Mouse (Mus musculus) CH12.LX (cell line): Measurements from ENCODE around the gene Dbil5. TPM values are rescaled to one million over a fixed set of nuclear protein-coding genes. Genes with fewer than 3 reads are reported as not detected.
"Not testable (repeated sequence)": the region's sequence is repeated elsewhere in the genome, so short reads cannot be mapped to it uniquely, and the experiment has no call there.

Experiments used
- DNase-seq: peaks from one replicate; pipeline ENCODE4 v3.0.0-alpha.2; 2013; ENCODE audit errors: extremely low read depth
- H3K27ac ChIP-seq: 2 replicates; pipeline ENCODE4 v1.5.1; 2012; ENCODE audit warnings: low read depth, mild to moderate bottlenecking, control low read depth, moderate library complexity; ENCODE audit not compliant: insufficient read depth
- H3K27me3 ChIP-seq: replicated peaks from 2 replicates; pipeline ENCODE3; 2012; ENCODE audit warnings: inconsistent platforms
- H3K36me3 ChIP-seq, 2 experiments: replicated peaks in 1 of 2; 2 replicates each; pipeline versions ENCODE3 to v1.6.1; 2012; ENCODE audit warnings: inconsistent platforms in 1 of 2, low read length in 1 of 2, mild to moderate bottlenecking in 1 of 2, mixed read lengths in 1 of 2, moderate library complexity in 1 of 2; ENCODE audit not compliant: control insufficient read depth in 1 of 2, insufficient read depth in 1 of 2
- H3K4me1 ChIP-seq, 2 experiments: 2 replicates each; pipeline ENCODE4 v1.6.1; 2012; ENCODE audit warnings: inconsistent platforms in 1 of 2, moderate library complexity in 1 of 2; ENCODE audit not compliant: insufficient read depth in 2 of 2, control insufficient read depth in 1 of 2
- H3K4me2 ChIP-seq: 2 replicates; pipeline ENCODE4 v1.6.1; 2012; ENCODE audit warnings: low read depth, mild to moderate bottlenecking, control low read depth; ENCODE audit not compliant: poor library complexity, insufficient read depth, severe bottlenecking
- H3K4me3 ChIP-seq, 3 experiments: fragments of 150-350 bp in 1 of 3; sonication (generic) in 1 of 3; replicated peaks in 1 of 3; 2 replicates each; pipeline versions ENCODE3 to v1.5.1; 2011 to 2012; ENCODE audit warnings: low read depth in 2 of 3, low read length in 2 of 3, mild to moderate bottlenecking in 2 of 3, moderate library complexity in 2 of 3, control low read depth in 1 of 3, improper control_type of control experiment in 1 of 3, inconsistent platforms in 1 of 3, mixed read lengths in 1 of 3; ENCODE audit not compliant: poor library complexity in 1 of 3
- H3K79me2 ChIP-seq: replicated peaks from 2 replicates; pipeline ENCODE4 v1.6.1; 2012; ENCODE audit warnings: mild to moderate bottlenecking, moderate library complexity; ENCODE audit not compliant: control insufficient read depth, poor library complexity, insufficient read depth, severe bottlenecking; ENCODE audit errors: extremely low read depth
- H3K9ac ChIP-seq: 2 replicates; pipeline ENCODE4 v1.6.1; 2012; ENCODE audit warnings: low read depth, mild to moderate bottlenecking, control low read depth, moderate library complexity; ENCODE audit not compliant: insufficient read depth
- H3K9me3 ChIP-seq: replicated peaks from 2 replicates; pipeline ENCODE3; 2012; ENCODE audit warnings: low read length, inconsistent platforms, mixed read lengths
- CTCF ChIP-seq, 2 experiments: IDR thresholded peaks in 1 of 2; conservative IDR thresholded peaks in 1 of 2; 2 replicates each; pipeline ENCODE4 v1.5.1; 2011 to 2012; ENCODE audit warnings: low read depth in 2 of 2, low read length in 2 of 2, improper control_type of control experiment in 1 of 2, inconsistent platforms in 1 of 2, mild to moderate bottlenecking in 1 of 2, moderate library complexity in 1 of 2
- E2F4 ChIP-seq: IDR thresholded peaks from 2 replicates; pipeline ENCODE4 v1.6.1; 2011; ENCODE audit warnings: low read depth, low read length, improper control_type of control experiment; ENCODE audit not compliant: insufficient replicate concordance
- ELF1 ChIP-seq: IDR thresholded peaks from 2 replicates; pipeline ENCODE4 v1.6.1; 2014; ENCODE audit warnings: low read depth, mild to moderate bottlenecking, inconsistent platforms, low read length, improper control_type of control experiment
- ETS1 ChIP-seq: conservative IDR thresholded peaks from 2 replicates; pipeline ENCODE4 v1.6.1; 2012; ENCODE audit warnings: low read depth, mild to moderate bottlenecking, inconsistent platforms, low read length, improper control_type of control experiment, moderate library complexity
- IRF4 ChIP-seq: IDR thresholded peaks from 2 replicates; pipeline ENCODE4 v1.6.1; 2014; ENCODE audit warnings: low read depth, mild to moderate bottlenecking, inconsistent platforms, low read length, improper control_type of control experiment
- JUN ChIP-seq: IDR thresholded peaks from 2 replicates; pipeline ENCODE4 v1.6.1; 2011; ENCODE audit warnings: low read depth, mild to moderate bottlenecking, low read length, improper control_type of control experiment, moderate library complexity; ENCODE audit not compliant: insufficient read depth
- KAT2A ChIP-seq: IDR thresholded peaks from 2 replicates; pipeline ENCODE4 v1.6.1; 2012; ENCODE audit warnings: low read length, improper control_type of control experiment, inconsistent platforms; ENCODE audit not compliant: insufficient replicate concordance
- MXI1 ChIP-seq: IDR thresholded peaks from 2 replicates; pipeline ENCODE4 v1.6.1; 2011; ENCODE audit warnings: mild to moderate bottlenecking, low read depth, low read length, improper control_type of control experiment
- MYC ChIP-seq: IDR thresholded peaks from 2 replicates; pipeline ENCODE4 v1.6.1; 2011; ENCODE audit warnings: low read depth, mild to moderate bottlenecking, improper control_type of control experiment, low read length
- NELFE ChIP-seq: IDR thresholded peaks from 2 replicates; pipeline ENCODE4 v1.6.1; 2011; ENCODE audit warnings: low read depth, low read length, improper control_type of control experiment
- NRF1 ChIP-seq: IDR thresholded peaks from 2 replicates; pipeline ENCODE4 v1.6.1; 2014; ENCODE audit warnings: low read depth, mild to moderate bottlenecking, inconsistent platforms, low read length, improper control_type of control experiment, moderate library complexity
- PAX5 ChIP-seq: IDR thresholded peaks from 2 replicates; pipeline ENCODE4 v1.6.1; 2012; ENCODE audit warnings: low read length, inconsistent platforms, mixed read lengths
- RAD21 ChIP-seq: IDR thresholded peaks from 2 replicates; pipeline ENCODE4 v1.6.1; 2011; ENCODE audit warnings: low read depth, mild to moderate bottlenecking, low read length, improper control_type of control experiment, moderate library complexity
- RCOR1 ChIP-seq: conservative IDR thresholded peaks from 2 replicates; pipeline ENCODE4 v1.6.1; 2012; ENCODE audit warnings: low read depth, mild to moderate bottlenecking, inconsistent platforms, low read length, improper control_type of control experiment
- SIN3A ChIP-seq: IDR thresholded peaks from 2 replicates; pipeline ENCODE4 v1.6.1; 2012; ENCODE audit warnings: low read length, improper control_type of control experiment, inconsistent platforms
- USF2 ChIP-seq: conservative IDR thresholded peaks from 2 replicates; pipeline ENCODE4 v1.6.1; 2011; ENCODE audit warnings: low read depth, low read length, improper control_type of control experiment
- ZC3H11A ChIP-seq: IDR thresholded peaks from 2 replicates; pipeline ENCODE4 v1.6.1; 2012; ENCODE audit warnings: low read depth, mild to moderate bottlenecking, inconsistent platforms, low read length, improper control_type of control experiment
- ZNF384 ChIP-seq: IDR thresholded peaks from 2 replicates; pipeline ENCODE4 v1.6.1; 2012; ENCODE audit warnings: low read depth, low read length, improper control_type of control experiment, inconsistent platforms
- dilution Hi-C: fragments of 300-500 bp; cut with MboI; formaldehyde crosslinking; loops from 2 replicates; pipeline ENCODE4 v1.14.3; 2020; ENCODE audit warnings: low sequenced_read_pairs; ENCODE audit not compliant: extremely low pct_unique_long_range_greater_than_20kb, extremely low pct_ligation_motif_present
- in situ Hi-C: fragments of 300-500 bp; cut with MboI; formaldehyde crosslinking; loops from 3 replicates; pipeline ENCODE4 v1.14.3; 2019; ENCODE audit warnings: low sequenced_read_pairs, low pct_ligation_motif_present, low pct_unique_long_range_greater_than_20kb, mixed read lengths
- polyA plus RNA-seq: library from polyadenylated mRNA; unstranded; fragments of >175 nt; gene quantifications from 2 replicates; pipeline ENCODE4 v1.2.1, GENCODE M21; 2012; ENCODE audit warnings: low read depth; ENCODE audit not compliant: insufficient read length
- total RNA-seq, 2 experiments: library from RNA; depleted of rRNA; stranded (reverse); fragments of 300-350 nt in 1 of 2; fragments of >200 nt in 1 of 2; gene quantifications; 2 replicates each; pipeline ENCODE4 v1.2.3; 2012 to 2014

Dbil5 gene
- total and polyA plus RNA-seq, 3 experiments, result 1.4 to 1.6 TPM; not detected in 1

DNA sequence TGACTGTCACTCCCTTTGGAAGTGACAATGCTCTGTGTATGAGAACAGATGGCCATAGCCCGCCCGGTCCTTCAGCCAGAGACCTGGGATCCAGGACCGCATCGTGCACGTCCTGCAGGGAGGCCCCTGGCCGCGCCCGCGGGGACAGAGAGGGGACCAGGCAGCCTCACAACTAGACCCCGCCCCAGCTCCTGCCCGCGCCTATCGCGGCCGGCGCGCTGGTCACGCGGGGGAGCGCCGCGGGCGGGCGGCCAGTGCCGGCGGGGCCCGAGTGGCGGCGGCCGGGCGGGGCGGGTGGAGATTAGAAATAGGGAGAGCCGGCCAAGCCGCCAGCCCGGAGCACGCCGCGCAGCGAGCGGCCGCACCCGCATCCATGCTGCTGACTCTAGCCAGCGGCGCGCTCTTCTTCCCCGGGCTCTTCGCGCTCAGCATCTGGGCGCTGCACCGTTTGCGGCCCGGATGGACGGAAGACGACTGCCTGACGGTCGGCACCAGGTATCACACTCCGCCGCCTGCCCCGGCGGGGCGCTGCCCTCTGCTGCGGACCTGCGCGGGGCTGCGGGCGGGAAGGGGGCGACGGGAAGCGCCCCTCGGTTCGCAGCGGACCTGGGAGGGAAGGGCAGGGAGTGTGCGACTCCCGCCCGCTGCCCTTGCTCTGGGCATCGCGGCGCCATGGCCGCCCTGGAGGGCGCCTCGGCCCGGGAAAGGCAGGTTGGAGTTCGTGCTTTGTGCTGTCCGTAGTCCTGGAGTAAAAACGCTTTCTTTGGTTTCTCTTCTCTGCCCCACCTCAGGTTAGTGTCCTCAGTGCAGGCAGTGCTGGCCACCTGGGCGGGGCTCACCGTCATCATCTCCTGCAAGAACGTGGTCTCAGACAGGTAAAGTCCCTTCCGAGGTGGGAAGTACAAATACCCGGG lies 15.4 kb upstream of the Dbil5 start (continued):
- TF ChIP-seq ELF1, result no peak
- TF ChIP-seq CTCF (conservative IDR thresholded peaks at IDR 0.05 in 1 of 2, IDR thresholded peaks at IDR 0.05 in 1 of 2; ENCODE audit: low read depth in 2 of 2, low read length in 2 of 2), result 0 out of 4 replicates have a peak, but pooled peaks of 1 of the 2 experiments have one; percentile 1
- TF ChIP-seq USF2, result no peak
- no peak for TF ChIP-seq ZC3H11A
- TF ChIP-seq ETS1, result no peak

DNA sequence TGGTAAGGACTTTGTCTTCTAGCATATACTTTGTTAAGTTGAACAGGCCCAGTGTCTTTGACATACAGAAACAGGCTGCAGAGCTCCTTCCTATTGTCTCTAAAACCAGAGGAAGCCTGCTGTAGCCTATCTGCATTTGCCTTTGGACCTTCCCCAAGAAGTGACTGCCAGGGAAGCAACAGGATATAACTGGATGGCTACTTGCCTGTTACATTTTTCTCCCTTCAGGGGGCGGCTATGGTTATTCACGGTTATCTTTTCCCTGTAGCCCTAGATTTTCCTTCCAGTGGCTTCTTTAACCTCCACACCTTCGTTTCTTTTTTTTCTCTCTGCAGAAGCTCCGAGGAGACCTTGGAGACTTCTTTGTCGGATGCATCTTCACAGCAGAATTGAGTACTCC lies 10.6 kb upstream of the Dbil5 start:
- no peak for TF ChIP-seq PAX5
- TF ChIP-seq, all 38 proteins: peak for 0
- no peaks in the 10 kb centered on the region for H3K79me2 ChIP-seq
- no peak overlapping the region for H3K27ac ChIP-seq
- dilution Hi-C loops, result no loop called here
- H3K27me3 ChIP-seq, result peaks cover 15% of the 10 kb centered on the region
- DNase-seq, result no peak
- in situ Hi-C loops, result no loop called here
- H3K9me3 ChIP-seq, result no peaks in the 10 kb centered on the region
- no peak overlapping the region for H3K9ac ChIP-seq
- no peak overlapping the region for H3K4me3 ChIP-seq
- H3K4me2 ChIP-seq, result no peak overlapping the region
- H3K4me1 ChIP-seq, result peaks cover 0 to 9% of the 10 kb centered on the region in 2 experiments; a peak in 2 of 4 replicates
- H3K36me3 ChIP-seq, result peaks cover 39 to 54% of the 10 kb centered on the region in 2 experiments

DNA sequence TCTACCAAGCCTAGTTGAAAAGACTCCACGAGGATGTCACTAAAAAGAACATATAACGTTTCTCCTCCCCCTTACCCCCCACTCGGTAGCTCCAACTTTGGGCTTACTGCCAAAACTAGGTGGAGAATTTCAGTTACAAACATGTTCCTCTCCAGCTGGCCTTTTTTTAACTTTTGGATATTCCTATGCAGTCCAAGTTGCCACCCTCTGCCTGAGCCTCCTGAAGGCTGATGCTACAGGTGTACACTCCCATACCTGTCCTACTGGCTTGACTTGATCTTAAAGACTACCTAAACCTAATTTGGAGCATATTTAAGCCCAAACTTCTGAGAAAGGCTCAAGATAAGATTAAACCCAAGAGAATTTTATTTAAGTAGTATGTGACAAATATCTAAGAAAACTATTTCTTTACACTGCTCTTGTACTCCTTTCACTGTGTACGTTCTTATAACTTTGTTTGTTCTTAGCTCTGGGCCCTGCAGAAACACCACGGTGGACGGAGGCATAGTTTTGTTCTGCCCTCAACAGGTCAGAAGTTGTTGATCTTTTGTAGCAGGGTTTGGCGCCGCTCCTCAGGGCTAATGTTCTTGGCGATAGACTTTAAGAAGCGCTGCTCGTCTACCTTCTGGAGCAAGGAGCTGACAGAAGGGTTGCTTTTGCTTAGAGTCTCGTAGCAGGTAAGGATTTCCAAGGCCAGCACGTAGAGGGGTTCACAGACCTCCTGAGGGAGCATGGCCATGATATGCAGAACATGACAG lies 7.0 kb upstream of the Dbil5 start:
- Histone ChIP-seq H3K27me3 (no peaks in the 10 kb centered on the region), H3K4me3 (no peak overlapping the region), H3K9me3 (no peaks in the 10 kb centered on the region), H3K4me1 (peaks cover 0 to 14% of the 10 kb centered on the region in 2 experiments; a peak in 2 of 4 replicates), H3K9ac (no peak overlapping the region), H3K4me2 (no peak overlapping the region), H3K36me3 (peaks cover 61 to 85% of the 10 kb centered on the region in 2 experiments), H3K79me2 (0 out of 2 replicates have a peak, but pooled peaks cover 4% of the 10 kb centered on the region), H3K27ac (no peak overlapping the region)
- no peak for DNase-seq
- dilution Hi-C loops (no loop called here), in situ Hi-C loops (no loop called here)
- no peak for TF ChIP-seq MYC
- no peak for TF ChIP-seq NELFE
- no peak for TF ChIP-seq JUN
- no peak for TF ChIP-seq ZNF384
- TF ChIP-seq E2F4, result no peak
- no peak for TF ChIP-seq SIN3A
- no peak for TF ChIP-seq MXI1
- TF ChIP-seq RAD21, result no peak
- no peak for TF ChIP-seq RCOR1
- no peak for TF ChIP-seq KAT2A
- TF ChIP-seq NRF1, result no peak
- no peak for TF ChIP-seq IRF4

DNA sequence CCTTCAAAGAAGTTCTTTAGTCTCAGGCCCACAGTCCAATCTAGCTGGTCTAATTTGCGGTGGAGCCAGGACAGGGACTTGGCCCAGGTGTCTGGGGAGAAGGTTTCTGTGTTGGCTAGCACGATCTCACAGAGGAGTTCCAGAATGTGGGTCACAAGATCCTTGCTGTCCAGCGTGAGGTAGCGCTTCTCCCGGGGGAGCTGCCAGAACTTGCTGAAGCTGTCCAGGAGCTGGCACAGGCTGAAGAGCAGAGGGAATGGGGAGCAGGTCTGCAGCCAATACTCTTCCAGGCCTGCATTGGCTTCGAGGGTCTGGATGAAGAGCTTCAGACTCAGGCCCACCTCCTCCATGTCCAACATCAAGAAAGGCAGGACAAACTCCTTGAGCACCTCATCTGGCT lies 5.8 kb upstream of the Dbil5 start:
- H3K36me3 ChIP-seq, result peaks cover 61 to 82% of the 10 kb centered on the region in 2 experiments
- H3K79me2 ChIP-seq, result peaks cover 13% of the 10 kb centered on the region
- H3K9ac ChIP-seq, H3K27me3 ChIP-seq, H3K4me2 ChIP-seq, in situ Hi-C loops, DNase-seq, dilution Hi-C loops, H3K9me3 ChIP-seq, H3K4me3 ChIP-seq, H3K27ac ChIP-seq: not testable (repeated sequence)
- H3K4me1 ChIP-seq, result peaks cover 3 to 19% of the 10 kb centered on the region in 2 experiments; a peak in 3 of 4 replicates
